12 mouse cellular contexts compared by ENCODE assay signal in the genomic region with DNA sequence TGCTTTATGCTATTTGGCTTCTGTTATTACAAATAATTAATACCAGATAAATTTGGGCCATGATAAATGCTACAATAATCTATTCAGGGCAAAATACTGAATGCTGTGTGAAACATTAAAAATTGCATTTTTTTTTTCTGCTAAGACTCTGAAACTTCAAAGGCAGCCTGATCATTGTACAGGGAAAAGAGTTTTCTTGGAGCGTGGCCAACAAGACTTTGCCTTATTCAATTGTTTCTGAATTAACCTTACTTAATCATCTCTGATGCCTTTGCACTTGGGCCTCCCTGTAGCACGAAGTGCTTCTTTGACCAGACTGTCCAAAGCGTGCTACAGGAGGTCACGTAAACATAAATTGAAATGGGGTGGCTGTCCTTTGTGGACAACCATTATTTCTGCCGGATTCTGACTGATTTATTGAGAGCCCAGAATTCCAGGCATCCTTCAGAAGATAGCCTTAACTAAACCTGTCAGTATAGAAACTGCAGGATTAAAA.
DNase-seq lines count a peak whose midpoint lies in the region; ATAC-seq and TF ChIP-seq lines count a peak whose summit lies in the region.
"Had no signal": no experiment of that assay in that cellular context is flagged by ENCODE, and none has a peak within 500 bp of the region (broad histone marks: within the 10 kb centered on the region; RNA-seq: fewer than 3 reads in every experiment).

No protein-coding gene starts in this region.

- H3K4me3 ChIP-seq in lung, embryonic 14.5 days (ENCODE audit: low read depth, low read length), result no peak overlapping the region
- H3K4me3 ChIP-seq in lung, adult 2 months (replicated peaks; ENCODE audit: extremely low read depth, low read depth, low read length), result no peak overlapping the region
- H3K4me3 ChIP-seq in forebrain, embryonic 15.5 days, result no peak overlapping the region
- H3K4me3 ChIP-seq in hindbrain, embryonic 16.5 days (ENCODE audit: low read length), result no peak overlapping the region
- no peak overlapping the region for H3K4me3 ChIP-seq in neural tube, embryonic 14.5 days (ENCODE audit: low read depth, low read length)

- H3K27ac ChIP-seq in lung, embryonic 14.5 days (ENCODE audit: low read depth), result no peak overlapping the region
- peak overlapping the region; percentile 83 for H3K27ac ChIP-seq in forebrain, embryonic 15.5 days (replicated peaks)
- peak overlapping the region; percentile 68 for H3K27ac ChIP-seq in hindbrain, embryonic 16.5 days (ENCODE audit: low read depth, low read length)
- H3K27ac ChIP-seq in neural tube, embryonic 14.5 days (ENCODE audit: low read depth, low read length), result peak overlapping the region; percentile 44; the same call in 1 of the 2 replicates

- 35% methylated on average over 5 of the region's 5 CpGs for WGBS in lung, embryonic 14.5 days
- WGBS in lung, adult 2 months, result 62% methylated on average over 5 of the region's 5 CpGs
- WGBS in forebrain, embryonic 15.5 days, result 38% methylated on average over 5 of the region's 5 CpGs
- 32% methylated on average over 5 of the region's 5 CpGs for WGBS in hindbrain, embryonic 16.5 days
- WGBS in neural tube, embryonic 14.5 days, result 23% methylated on average over 5 of the region's 5 CpGs

- H3K4me2 ChIP-seq in lung, embryonic 14.5 days, result no peak overlapping the region
- H3K4me2 ChIP-seq in forebrain, embryonic 15.5 days (replicated peaks), result no peak overlapping the region
- H3K4me2 ChIP-seq in hindbrain, embryonic 16.5 days (ENCODE audit: low read length), result no peak overlapping the region
- no peak overlapping the region for H3K4me2 ChIP-seq in neural tube, embryonic 14.5 days (ENCODE audit: low read depth, low read length)

- no peaks in the 10 kb centered on the region for H3K27me3 ChIP-seq in lung, embryonic 14.5 days (ENCODE audit: insufficient read depth, low read length)
- H3K27me3 ChIP-seq in forebrain, embryonic 15.5 days, result no peaks in the 10 kb centered on the region
- H3K27me3 ChIP-seq in hindbrain, embryonic 16.5 days (replicated peaks; ENCODE audit: control insufficient read depth, insufficient read depth, low read length), result no peaks in the 10 kb centered on the region
- no peaks in the 10 kb centered on the region for H3K27me3 ChIP-seq in neural tube, embryonic 14.5 days (ENCODE audit: control insufficient read depth, insufficient read depth, low read length)
- H3K27me3 ChIP-seq: Patski had no signal

- H3K4me1 ChIP-seq in lung, embryonic 14.5 days (ENCODE audit: insufficient read depth), result no peaks in the 10 kb centered on the region
- H3K4me1 ChIP-seq in lung, adult 2 months (ENCODE audit: control insufficient read depth, insufficient read depth, low read length), result no peaks in the 10 kb centered on the region
- H3K4me1 ChIP-seq in forebrain, embryonic 15.5 days, result peaks cover 16% of the 10 kb centered on the region
- H3K4me1 ChIP-seq in hindbrain, embryonic 16.5 days (ENCODE audit: control insufficient read depth, insufficient read depth, low read depth, low read length), result no peaks in the 10 kb centered on the region; the same call in 1 of the 2 replicates
- H3K4me1 ChIP-seq in neural tube, embryonic 14.5 days (ENCODE audit: control insufficient read depth, insufficient read depth, low read length), result peaks cover 5% of the 10 kb centered on the region; the same call in 1 of the 2 replicates

- no peaks in the 10 kb centered on the region for H3K36me3 ChIP-seq in lung, embryonic 14.5 days (ENCODE audit: insufficient read depth)
- no peaks in the 10 kb centered on the region for H3K36me3 ChIP-seq in forebrain, embryonic 15.5 days
- H3K36me3 ChIP-seq in hindbrain, embryonic 16.5 days (ENCODE audit: control insufficient read depth, insufficient read depth, low read length), result no peaks in the 10 kb centered on the region
- no peaks in the 10 kb centered on the region for H3K36me3 ChIP-seq in neural tube, embryonic 14.5 days (ENCODE audit: control insufficient read depth, insufficient read depth, low read length)

- no peaks in the 10 kb centered on the region for H3K9me3 ChIP-seq in lung, embryonic 14.5 days (ENCODE audit: low read depth, low read length)
- no peaks in the 10 kb centered on the region for H3K9me3 ChIP-seq in forebrain, embryonic 15.5 days
- no peaks in the 10 kb centered on the region for H3K9me3 ChIP-seq in hindbrain, embryonic 16.5 days (ENCODE audit: control insufficient read depth, low read length)
- no peaks in the 10 kb centered on the region for H3K9me3 ChIP-seq in neural tube, embryonic 14.5 days (ENCODE audit: control insufficient read depth, low read length)

- no peak overlapping the region for H3K9ac ChIP-seq in lung, embryonic 14.5 days
- H3K9ac ChIP-seq in forebrain, embryonic 15.5 days (replicated peaks), result no peak overlapping the region
- no peak overlapping the region for H3K9ac ChIP-seq in hindbrain, embryonic 16.5 days (ENCODE audit: low read depth, low read length)
- no peak overlapping the region for H3K9ac ChIP-seq in neural tube, embryonic 14.5 days (replicated peaks; ENCODE audit: low read depth, low read length)

- DNase-seq in lung, embryonic 14.5 days, result peak; percentile 77
- no peak for DNase-seq in lung, adult 2 months
- no peak for DNase-seq in adrenal gland, postnatal 25 days
- no peak for DNase-seq in layer of hippocampus, postnatal 25 days (ENCODE audit: extremely low spot score in 1 of 2, low spot score in 1 of 2)
- no peak for DNase-seq in heart, adult 11 months
- DNase-seq: cerebellum, adult 11 months; kidney, adult 11 months had no signal

- TF ChIP-seq CTCF in lung, embryonic 14.5 days (IDR thresholded peaks at IDR 0.05; ENCODE audit: low read depth), result no peak
- TF ChIP-seq CTCF in lung, adult 2 months (IDR thresholded peaks at IDR 0.05; ENCODE audit: insufficient read depth, low read length), result no peak

- no peak for TF ChIP-seq POLR2A in lung, adult 2 months (IDR thresholded peaks at IDR 0.05; ENCODE audit: borderline replicate concordance, extremely low read depth, low read depth, low read length)

- peak; percentile 56; the same call in 1 of the 2 replicates for ATAC-seq in lung, embryonic 14.5 days (ENCODE audit: insufficient read depth)
- no peak for ATAC-seq in forebrain, embryonic 15.5 days (replicated peaks)
- no peak for ATAC-seq in hindbrain, embryonic 16.5 days
- ATAC-seq in neural tube, embryonic 14.5 days (ENCODE audit: low read depth), result 0 out of 2 replicates have a peak, but pooled peaks have one; percentile 15
- ATAC-seq: lung, postnatal 0 days; Patski had no signal

Comparison
In these comparisons a context has a peak if more than half of its experiments do, and no peak if none do; other contexts are left out.
1. ATAC-seq: peak in lung, embryonic 14.5 days (single experiment) and neural tube, embryonic 14.5 days (single experiment); none in forebrain, embryonic 15.5 days (single experiment) and hindbrain, embryonic 16.5 days (single experiment).